Mouse (Mus musculus) lung, embryonic 16.5 days (tissue): ENCODE measurements at regions not wholly inside any gene's neighbourhood (a gene's known extent, or its start where the extent isn't known, plus 50 kb on each side); places are given as distances from the start of the nearest gene placed in this dataset.

Experiments used
- ATAC-seq: fragments of 200-750 bp; cut with Nextera tagmentation; 2 replicates; pipeline ENCODE4 v1.8.0; 2017; ENCODE audit warnings: low read depth, mild to moderate bottlenecking, moderate library complexity
- H3K27ac ChIP-seq: fragments of 300-500 bp; sonication (generic); 2 replicates; pipeline ENCODE4 v1.5.1; 2014; ENCODE audit warnings: mild to moderate bottlenecking, control low read depth, low read length
- H3K27me3 ChIP-seq: fragments of 300-500 bp; sonication (generic); 2 replicates; pipeline ENCODE4 v1.6.1; 2014; ENCODE audit warnings: low read depth, low read length, mixed read lengths; ENCODE audit not compliant: control insufficient read depth, insufficient read depth
- H3K36me3 ChIP-seq: fragments of 300-500 bp; sonication (generic); 2 replicates; pipeline ENCODE4 v1.6.1; 2014; ENCODE audit warnings: low read length; ENCODE audit not compliant: control insufficient read depth, insufficient read depth
- H3K4me1 ChIP-seq: fragments of 300-500 bp; sonication (generic); replicated peaks from 2 replicates; pipeline ENCODE4 v1.6.1; 2014; ENCODE audit warnings: low read length, mixed read lengths; ENCODE audit not compliant: control insufficient read depth, insufficient read depth
- H3K4me2 ChIP-seq: fragments of 300-500 bp; sonication (generic); 2 replicates; pipeline ENCODE4 v1.6.1; 2014; ENCODE audit warnings: low read depth, low read length, control low read depth
- H3K4me3 ChIP-seq: fragments of 300-500 bp; sonication (generic); 2 replicates; pipeline ENCODE4 v1.5.1; 2014; ENCODE audit warnings: mild to moderate bottlenecking, low read length, control low read depth
- H3K9ac ChIP-seq: fragments of 300-500 bp; sonication (generic); 2 replicates; pipeline ENCODE4 v1.6.1; 2014; ENCODE audit warnings: low read length, control low read depth
- H3K9me3 ChIP-seq: fragments of 300-500 bp; sonication (generic); 2 replicates; pipeline ENCODE4 v1.6.1; 2016; ENCODE audit warnings: low read length; ENCODE audit not compliant: control insufficient read depth
- WGBS: fragments of 180-500 bp; shearing (Covaris S2); extraction: QIAGEN DNeasy Blood & Tissue Kit; methylation state at CpG from one replicate; pipeline ENCODE4 v1.1.7; 2014; 5-methylcytosine and 5-hydroxymethylcytosine counted together

GRCm38 (mm10) chr17:66276778-66277177 lies 153.5 kb downstream of the Ddx11 start:
- H3K27ac ChIP-seq = no peak overlapping the region
- H3K4me2 ChIP-seq = no peak overlapping the region
- no peak overlapping the region for H3K9ac ChIP-seq
- 0 out of 2 replicates have a peak, but pooled peaks have one; percentile 45 for ATAC-seq
- H3K36me3 ChIP-seq = no peaks in the 10 kb centered on the region
- H3K4me1 ChIP-seq = no peaks in the 10 kb centered on the region
- 32% methylated on average over 13 of the region's 13 CpGs for WGBS
- no peak overlapping the region for H3K4me3 ChIP-seq
- H3K9me3 ChIP-seq = no peaks in the 10 kb centered on the region
- no peaks in the 10 kb centered on the region for H3K27me3 ChIP-seq

- Histone ChIP-seq H3K4me3 (no peak overlapping the region), H3K4me1 (no peaks in the 10 kb centered on the region), H3K9ac (no peak overlapping the region), H3K27ac (no peak overlapping the region), H3K4me2 (no peak overlapping the region), H3K9me3 (no peaks in the 10 kb centered on the region), H3K27me3 (no peaks in the 10 kb centered on the region), H3K36me3 (no peaks in the 10 kb centered on the region)
- no peak for ATAC-seq
- WGBS = 65% methylated on average over 5 of the region's 5 CpGs
Measured at GRCm38 (mm10) chr17:66278037-66278436, 154.7 kb downstream of the Ddx11 start.

GRCm38 (mm10) chr17:66285295-66285694 lies 162.0 kb downstream of the Ddx11 start:
- no peak overlapping the region for H3K4me3 ChIP-seq
- ATAC-seq = no peak
- H3K27me3 ChIP-seq = no peaks in the 10 kb centered on the region
- H3K4me2 ChIP-seq = no peak overlapping the region
- H3K4me1 ChIP-seq = no peaks in the 10 kb centered on the region
- no peak overlapping the region for H3K9ac ChIP-seq
- WGBS = 87% methylated on average over 10 of the region's 10 CpGs
- H3K36me3 ChIP-seq = no peaks in the 10 kb centered on the region
- H3K9me3 ChIP-seq = no peaks in the 10 kb centered on the region
- no peak overlapping the region for H3K27ac ChIP-seq
